Mouse (Mus musculus) heart, postnatal 0 days (tissue): ENCODE results near the gene Slco4a1. TPM values are rescaled to one million over a fixed set of nuclear protein-coding genes. Genes with fewer than 3 reads are reported as not detected.

Source experiments
- ATAC-seq: fragments of 200-750 bp; cut with Nextera tagmentation; 2 replicates; pipeline ENCODE4 v1.8.0; 2017; ENCODE audit warnings: low read depth, moderate number of reproducible peaks, moderate library complexity; ENCODE audit not compliant: insufficient read depth
- DNase-seq: peaks from one replicate; pipeline ENCODE4 v3.0.0-alpha.2; 2016; ENCODE audit warnings: low spot score
- H3K27ac ChIP-seq: fragments of 300-500 bp; sonication (generic); 2 replicates; pipeline ENCODE4 v1.5.1; 2014; ENCODE audit warnings: low read depth, mild to moderate bottlenecking
- H3K27me3 ChIP-seq: fragments of 300-500 bp; sonication (generic); 2 replicates; pipeline ENCODE4 v1.6.1; 2014; ENCODE audit warnings: low read length, mixed read lengths; ENCODE audit not compliant: control insufficient read depth, insufficient read depth
- H3K36me3 ChIP-seq: fragments of 300-500 bp; sonication (generic); replicated peaks from 2 replicates; pipeline ENCODE4 v1.6.1; 2014; ENCODE audit warnings: low read length, mixed read lengths; ENCODE audit not compliant: control insufficient read depth, insufficient read depth
- H3K4me1 ChIP-seq: fragments of 300-500 bp; sonication (generic); 2 replicates; pipeline ENCODE4 v1.6.1; 2014; ENCODE audit warnings: antibody characterized with exemption; ENCODE audit not compliant: control insufficient read depth, insufficient read depth
- H3K4me2 ChIP-seq: fragments of 300-500 bp; sonication (generic); 2 replicates; pipeline ENCODE4 v1.6.1; 2014; ENCODE audit warnings: low read depth, mild to moderate bottlenecking, low read length, moderate library complexity
- H3K4me3 ChIP-seq: fragments of 300-500 bp; sonication (generic); 2 replicates; pipeline ENCODE4 v1.5.1; 2014; ENCODE audit warnings: low read depth, low read length
- H3K9ac ChIP-seq: fragments of 300-500 bp; sonication (generic); replicated peaks from 2 replicates; pipeline ENCODE4 v1.6.1; 2014; ENCODE audit warnings: low read depth, low read length, mixed read lengths
- H3K9me3 ChIP-seq: fragments of 300-500 bp; sonication (generic); replicated peaks from 2 replicates; pipeline ENCODE4 v1.6.1; 2016; ENCODE audit warnings: low read length; ENCODE audit not compliant: control insufficient read depth
- CTCF ChIP-seq: IDR thresholded peaks from 2 replicates; pipeline ENCODE4 v1.5.1; 2016; ENCODE audit warnings: antibody characterized with exemption, control low read depth, low read depth
- EP300 ChIP-seq: IDR thresholded peaks from 2 replicates; pipeline ENCODE4 v1.6.1; 2016; ENCODE audit warnings: antibody characterized with exemption, low read depth
- WGBS: fragments of 180-500 bp; shearing (Covaris S2); extraction: QIAGEN DNeasy Blood & Tissue Kit; methylation state at CpG from one replicate; pipeline ENCODE4 v1.1.7; 2014; 5-methylcytosine and 5-hydroxymethylcytosine counted together
- polyA plus RNA-seq: library from polyadenylated mRNA; unstranded; fragments of >200 nt; fragmentation: Nextera tagmentation; extraction: Ambion mirVana; gene quantifications from 2 replicates; pipeline ENCODE4 v1.2.1, GENCODE M21; 2015
- total RNA-seq: library from RNA; depleted of rRNA; stranded (reverse); fragments of >200 nt; gene quantifications from 2 replicates; pipeline ENCODE4 v1.2.3, GENCODE M21; 2014; ENCODE audit warnings: low replicate concordance

Slco4a1 gene
- total and polyA plus RNA-seq, 2 experiments from 2014 or later: not detected

GRCm38 (mm10) chr2:180445962-180446361 is 10.1 kb upstream of the Slco4a1 start:
- 97% methylated on average over 1 of the region's 1 CpGs for WGBS
- H3K4me1 ChIP-seq: peaks cover 6% of the 10 kb centered on the region; the same call in 1 of the 2 replicates
- H3K36me3 ChIP-seq: no peaks in the 10 kb centered on the region
- no peak for DNase-seq
- no peak overlapping the region for H3K4me3 ChIP-seq
- no peaks in the 10 kb centered on the region for H3K9me3 ChIP-seq
- no peak for ATAC-seq
- H3K27me3 ChIP-seq: no peaks in the 10 kb centered on the region
- no peak overlapping the region for H3K9ac ChIP-seq
- TF ChIP-seq CTCF (no peak), EP300 (no peak)
- H3K4me2 ChIP-seq: no peak overlapping the region
- no peak overlapping the region for H3K27ac ChIP-seq

GRCm38 (mm10) chr2:180449007-180449406 is 7.0 kb upstream of the Slco4a1 start:
- Histone ChIP-seq H3K36me3 (no peaks in the 10 kb centered on the region), H3K9ac (no peak overlapping the region), H3K4me2 (no peak overlapping the region), H3K4me3 (no peak overlapping the region), H3K27me3 (no peaks in the 10 kb centered on the region), H3K9me3 (no peaks in the 10 kb centered on the region), H3K27ac (no peak overlapping the region), H3K4me1 (no peaks in the 10 kb centered on the region)
- TF ChIP-seq EP300 (no peak), CTCF (no peak)
- ATAC-seq (no peak), DNase-seq (no peak)
- 65% methylated on average over 5 of the region's 5 CpGs for WGBS

- Histone ChIP-seq H3K4me1 (peaks cover 1% of the 10 kb centered on the region; the same call in 1 of the 2 replicates), H3K36me3 (no peaks in the 10 kb centered on the region), H3K9ac (no peak overlapping the region), H3K4me2 (no peak overlapping the region), H3K27me3 (no peaks in the 10 kb centered on the region), H3K27ac (no peak overlapping the region), H3K9me3 (no peaks in the 10 kb centered on the region), H3K4me3 (no peak overlapping the region)
- TF ChIP-seq CTCF: no peak
- no peak for TF ChIP-seq EP300
- no peak for ATAC-seq
- WGBS: 71% methylated on average over 5 of the region's 5 CpGs
- DNase-seq: no peak
Measured at GRCm38 (mm10) chr2:180450529-180450928, 5.5 kb upstream of the Slco4a1 start.

- Histone ChIP-seq H3K9ac (no peak overlapping the region; the same call in 1 of the 2 replicates), H3K36me3 (no peaks in the 10 kb centered on the region), H3K4me1 (peaks cover 10% of the 10 kb centered on the region; the same call in 1 of the 2 replicates), H3K4me2 (peak overlapping the region; percentile 68), H3K9me3 (no peaks in the 10 kb centered on the region), H3K4me3 (peak overlapping the region; percentile 45), H3K27me3 (peaks cover 20% of the 10 kb centered on the region), H3K27ac (no peak overlapping the region)
- 2% methylated on average over 24 of the region's 28 CpGs for WGBS
- no peak for DNase-seq
- TF ChIP-seq EP300: no peak
- no peak for TF ChIP-seq CTCF
- no peak for ATAC-seq
Measured at GRCm38 (mm10) chr2:180456705-180457104, 660 bp downstream of the Slco4a1 start.

- H3K36me3 ChIP-seq: no peaks in the 10 kb centered on the region
- DNase-seq (no peak), ATAC-seq (no peak)
- no peak for TF ChIP-seq CTCF
- H3K9ac ChIP-seq: no peak overlapping the region
- no peak overlapping the region for H3K27ac ChIP-seq
- H3K4me2 ChIP-seq: no peak overlapping the region
- 74% methylated on average over 2 of the region's 2 CpGs for WGBS
- H3K4me1 ChIP-seq: peaks cover 10% of the 10 kb centered on the region; the same call in 1 of the 2 replicates
- peaks cover 20% of the 10 kb centered on the region for H3K27me3 ChIP-seq
- H3K4me3 ChIP-seq: no peak overlapping the region
- H3K9me3 ChIP-seq: no peaks in the 10 kb centered on the region
Measured at GRCm38 (mm10) chr2:180457680-180458079, 1.6 kb downstream of the Slco4a1 start.

- 61% methylated on average over 4 of the region's 4 CpGs for WGBS
- H3K9me3 ChIP-seq: no peaks in the 10 kb centered on the region
- no peak overlapping the region for H3K4me2 ChIP-seq
- ATAC-seq (no peak), DNase-seq (no peak)
- peaks cover 20% of the 10 kb centered on the region for H3K27me3 ChIP-seq
- H3K27ac ChIP-seq: no peak overlapping the region
- peaks cover 10% of the 10 kb centered on the region; the same call in 1 of the 2 replicates for H3K4me1 ChIP-seq
- H3K4me3 ChIP-seq: no peak overlapping the region
- no peak overlapping the region for H3K9ac ChIP-seq
- TF ChIP-seq CTCF (no peak), EP300 (no peak)
- no peaks in the 10 kb centered on the region for H3K36me3 ChIP-seq
Measured at GRCm38 (mm10) chr2:180459437-180459836, 3.4 kb downstream of the Slco4a1 start.
